Mouse (Mus musculus) MEL (cell line): ENCODE measurements around the gene Elovl1.

Experiments used
- ELF1 ChIP-seq: IDR thresholded peaks from 2 replicates; pipeline ENCODE4 v1.6.1; 2014; ENCODE audit warnings: low read depth, mild to moderate bottlenecking, inconsistent platforms, low read length, improper control_type of control experiment, moderate library complexity
- JUND ChIP-seq: IDR thresholded peaks from 2 replicates; pipeline ENCODE4 v1.6.1; 2011; ENCODE audit warnings: low read depth, mild to moderate bottlenecking, improper control_type of control experiment, low read length
- MAFK ChIP-seq: IDR thresholded peaks from 2 replicates; pipeline ENCODE4 v1.6.1; 2011; ENCODE audit warnings: low read depth, mild to moderate bottlenecking, low read length, improper control_type of control experiment, borderline replicate concordance
- SMC3 ChIP-seq: IDR thresholded peaks from 2 replicates; pipeline ENCODE4 v1.6.1; 2011; ENCODE audit warnings: low read depth, low read length, improper control_type of control experiment

DNA sequence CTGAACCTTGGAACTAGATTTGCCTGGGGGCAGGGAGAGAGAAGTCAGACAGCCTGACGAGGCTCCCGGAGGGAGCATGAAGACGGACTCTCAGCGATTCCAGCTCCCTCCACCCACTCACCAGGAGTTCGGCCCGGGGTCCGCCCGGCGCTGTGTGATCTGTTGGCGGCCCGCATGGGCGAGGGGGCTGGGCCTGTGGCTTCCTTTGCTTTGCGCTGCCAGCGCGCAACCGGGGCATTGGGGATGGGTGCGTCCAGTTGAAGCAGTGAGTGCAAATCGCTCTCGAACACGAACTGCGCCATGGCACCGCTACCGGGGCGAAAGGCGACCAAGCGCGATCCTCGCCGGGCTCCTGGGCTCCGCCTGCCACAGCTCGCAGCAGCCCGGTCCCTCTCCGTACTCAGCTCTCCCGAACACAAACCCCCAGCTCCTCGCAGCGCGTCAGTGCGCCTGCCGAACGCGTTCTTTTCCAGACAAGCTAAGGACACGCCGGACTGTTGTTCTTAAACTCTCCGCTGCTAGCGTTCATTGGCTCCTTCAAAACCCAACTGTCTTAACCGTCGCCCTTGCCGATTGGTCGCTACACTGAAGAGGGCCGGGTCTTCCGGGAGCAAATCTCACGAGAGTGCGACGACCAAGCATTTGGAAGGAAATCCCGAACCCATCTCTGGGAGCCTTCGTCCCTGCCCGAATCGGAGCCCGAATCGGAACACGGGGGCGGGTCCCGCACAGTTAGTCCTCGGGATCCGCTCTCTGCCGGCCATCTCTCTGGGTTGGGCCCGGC is 9.1 kb downstream of the Elovl1 start, which contains the start of gene Cdc20:
- TF ChIP-seq MAFK (no peak), JUND (no peak), ELF1 (peak; percentile 87), SMC3 (no peak)
